Mouse (Mus musculus): ENCODE measurements at regions not wholly inside any gene's neighbourhood (a gene's known extent, or its start where the extent isn't known, plus 50 kb on each side); places are given as distances from the start of the nearest gene placed in this dataset.
"Not testable (repeated sequence)": the region's sequence is repeated elsewhere in the genome, so short reads cannot be mapped to it uniquely, and the experiment has no call there.

GRCm38 (mm10) chr2:162867516-162868029 lies 63.8 kb upstream of the Srsf6 start:
- no peak for DNase-seq (ENCODE audit: low spot score)

DNA sequence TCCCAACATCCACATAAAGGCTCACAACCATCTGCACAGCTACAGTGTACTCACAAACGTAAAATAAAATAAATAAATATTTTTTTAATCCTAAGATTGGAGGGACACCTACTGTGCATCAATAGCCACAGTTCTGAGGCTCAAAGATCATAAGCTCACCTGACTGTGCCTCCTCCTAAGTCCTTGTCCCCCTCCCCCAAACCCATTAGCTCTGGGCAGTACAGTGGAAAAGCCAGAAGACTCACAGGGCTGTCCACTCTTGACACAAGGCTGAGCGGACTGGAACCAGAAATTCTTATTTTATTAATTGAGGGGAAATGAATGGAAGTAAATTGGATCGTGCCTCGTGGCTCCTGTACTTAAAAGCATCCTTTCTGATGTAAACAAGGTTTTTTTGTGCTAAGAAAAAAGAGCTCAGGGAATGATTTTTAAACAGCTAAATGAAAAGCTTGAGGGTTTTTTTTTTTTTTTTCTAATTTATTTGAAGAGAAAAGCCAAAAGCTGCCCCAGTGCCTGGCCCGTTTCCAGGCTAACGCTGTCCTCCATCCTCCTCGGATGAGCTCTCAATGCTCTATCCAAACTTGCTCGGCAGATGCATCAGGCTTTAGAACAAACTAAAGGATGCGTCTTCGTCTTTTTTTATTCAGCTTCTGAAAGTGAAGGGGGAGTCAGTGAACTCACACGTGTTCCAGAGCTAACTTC lies 64.6 kb upstream of the Srsf6 start:
- DNase-seq (ENCODE audit: low spot score) = no peak

DNA sequence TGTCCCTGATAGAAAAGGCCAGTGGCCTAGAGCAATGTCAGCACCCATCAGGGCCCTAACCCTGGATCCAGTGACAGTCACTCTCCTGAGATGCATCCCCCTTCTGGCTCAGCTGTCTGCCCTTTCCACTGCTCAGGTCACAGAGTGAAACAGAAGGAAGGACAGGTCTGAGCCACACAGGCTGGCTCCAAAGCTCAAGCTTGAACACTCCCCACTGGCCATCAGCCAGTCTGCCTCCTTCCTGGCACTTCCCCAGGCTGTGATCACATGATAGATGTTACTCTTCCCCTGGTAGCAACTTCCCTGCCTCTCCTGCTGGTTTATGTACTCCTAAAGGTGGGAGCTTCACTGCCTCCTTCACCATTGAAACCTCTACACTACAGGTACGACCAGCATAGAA lies 66.8 kb upstream of the Srsf6 start:
- DNase-seq (ENCODE audit: low spot score) = peak; percentile 49

GRCm38 (mm10) chr2:162854606-162855005 lies 76.7 kb upstream of the Srsf6 start:
- no peak for DNase-seq (ENCODE audit: low spot score)

- DNase-seq (ENCODE audit: low spot score) = peak; percentile 18
Observed at GRCm38 (mm10) chr2:162853576-162853975, 77.8 kb upstream of the Srsf6 start.

DNA sequence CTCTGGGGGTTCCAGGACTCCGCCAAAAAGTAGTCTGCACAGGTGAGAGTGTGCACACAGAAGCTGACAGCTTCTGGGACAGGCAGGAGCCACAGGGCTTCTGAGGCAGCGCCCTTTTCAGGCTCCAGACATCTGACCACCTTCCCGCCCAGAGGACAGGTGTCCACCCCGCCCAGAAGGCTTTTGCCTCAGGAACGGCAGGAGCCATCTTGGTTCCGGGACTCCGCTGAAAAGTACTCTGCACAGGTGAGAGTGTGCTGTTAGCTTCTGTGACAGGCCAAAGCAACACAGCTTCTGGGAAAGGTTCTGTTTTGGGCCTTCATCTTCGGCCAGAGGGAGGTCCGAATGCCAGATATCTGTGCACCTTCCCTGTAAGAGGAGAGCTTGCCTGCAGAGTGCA lies 89.6 kb upstream of the Srsf6 start:
- not testable (repeated sequence) for DNase-seq (ENCODE audit: low spot score)

- no peak for DNase-seq (ENCODE audit: low spot score)
Observed at GRCm38 (mm10) chr2:162837776-162838175, 93.6 kb upstream of the Srsf6 start.

DNA sequence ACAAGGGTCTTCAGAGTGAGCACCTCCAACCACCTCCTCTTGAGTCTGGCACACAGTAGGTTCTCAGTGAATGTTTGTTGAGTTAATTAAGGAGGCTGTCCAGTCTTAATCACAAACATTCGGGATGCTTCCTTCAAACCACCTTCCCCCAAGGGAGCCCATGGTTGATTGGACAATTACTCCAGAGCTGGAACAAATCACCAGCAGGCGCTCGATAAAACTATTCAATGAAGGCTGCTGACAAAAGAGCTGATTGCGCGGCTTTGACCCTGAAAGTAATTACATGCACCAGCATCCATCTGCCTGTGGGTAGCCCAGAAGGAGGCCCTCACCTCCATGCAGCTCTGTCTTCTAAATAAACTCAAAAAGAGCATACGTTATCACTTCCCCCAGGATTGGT lies 97.6 kb upstream of the Srsf6 start:
- DNase-seq (ENCODE audit: low spot score) = no peak

GRCm38 (mm10) chr2:162818787-162819186 lies 112.5 kb upstream of the Srsf6 start:
- no peak for DNase-seq (ENCODE audit: low spot score)

DNA sequence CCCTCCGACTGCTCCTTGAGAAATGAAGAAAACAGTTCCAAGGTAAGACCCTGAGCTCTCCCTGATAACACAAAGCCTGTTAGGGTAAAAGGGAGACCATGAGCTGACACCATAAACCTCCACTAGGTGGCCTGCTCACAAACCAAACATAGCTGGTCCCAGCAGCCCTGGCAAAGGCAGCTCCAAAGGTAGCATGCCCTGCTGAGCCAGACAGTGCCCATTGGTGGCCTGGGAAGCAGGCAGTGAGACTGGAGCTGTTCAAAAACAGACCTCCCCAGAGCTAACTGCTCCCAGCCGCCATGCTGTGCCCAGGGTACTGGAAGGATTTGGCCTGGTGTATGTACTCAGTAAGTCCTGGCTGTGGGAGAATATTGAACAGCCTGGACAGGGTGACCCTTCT lies 117.1 kb upstream of the Srsf6 start:
- DNase-seq (ENCODE audit: low spot score) = peak; percentile 8

- no peak for DNase-seq (ENCODE audit: low spot score)
Observed at GRCm38 (mm10) chr2:162807747-162808146, 123.6 kb upstream of the Srsf6 start.

- DNase-seq (ENCODE audit: low spot score) = no peak
Observed at GRCm38 (mm10) chr2:162796528-162796927, 134.8 kb upstream of the Srsf6 start.

DNA sequence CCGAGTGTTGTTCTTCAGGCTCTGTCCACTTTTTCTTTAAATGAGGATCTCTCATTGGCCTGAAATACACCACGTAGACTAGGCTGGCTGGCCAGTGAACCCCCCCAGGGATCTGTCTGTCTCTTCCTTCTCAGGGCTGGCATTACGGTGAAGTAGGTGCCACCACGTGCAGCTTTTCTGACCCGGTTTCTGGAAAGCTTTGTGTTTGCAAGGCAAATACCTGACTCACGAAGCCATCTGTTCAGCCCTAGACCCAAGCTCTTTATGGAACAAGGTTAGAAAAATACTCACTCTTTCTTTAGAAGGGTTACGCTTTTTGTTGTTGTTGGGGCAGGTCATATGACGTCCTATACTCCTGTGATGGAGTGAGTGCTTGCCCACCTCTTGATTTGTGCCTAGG lies 133.3 kb upstream of the Ptprt start:
- no peak for DNase-seq (ENCODE audit: low spot score)

- DNase-seq (ENCODE audit: low spot score) = no peak
Observed at GRCm38 (mm10) chr2:162791374-162792098, 130.6 kb upstream of the Ptprt start.

- no peak for DNase-seq (ENCODE audit: low spot score)
Observed at GRCm38 (mm10) chr2:162784176-162784813, 123.3 kb upstream of the Ptprt start.

- DNase-seq (ENCODE audit: low spot score) = no peak
Observed at GRCm38 (mm10) chr2:162781599-162781998, 120.7 kb upstream of the Ptprt start.

DNA sequence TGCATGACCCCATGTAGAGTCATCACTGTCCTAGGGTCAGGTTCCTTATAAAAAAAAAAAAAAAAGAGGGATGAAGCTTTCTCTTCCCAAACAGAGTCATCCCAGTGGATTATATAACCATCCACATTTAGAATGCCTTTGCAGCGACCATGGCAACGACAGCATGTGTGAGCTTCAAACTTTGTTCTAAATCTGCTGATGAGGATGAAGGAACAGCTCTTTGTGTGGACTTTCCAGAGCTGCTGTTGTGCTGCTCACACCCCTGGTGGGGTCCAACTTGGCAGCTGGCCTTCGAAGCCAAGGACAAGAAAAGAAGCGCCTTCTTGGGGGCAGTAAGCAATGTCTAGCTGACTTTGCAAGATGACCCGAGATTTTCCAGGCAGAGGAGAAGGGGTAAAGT lies 115.6 kb upstream of the Ptprt start:
- no peak for DNase-seq (ENCODE audit: low spot score)

DNA sequence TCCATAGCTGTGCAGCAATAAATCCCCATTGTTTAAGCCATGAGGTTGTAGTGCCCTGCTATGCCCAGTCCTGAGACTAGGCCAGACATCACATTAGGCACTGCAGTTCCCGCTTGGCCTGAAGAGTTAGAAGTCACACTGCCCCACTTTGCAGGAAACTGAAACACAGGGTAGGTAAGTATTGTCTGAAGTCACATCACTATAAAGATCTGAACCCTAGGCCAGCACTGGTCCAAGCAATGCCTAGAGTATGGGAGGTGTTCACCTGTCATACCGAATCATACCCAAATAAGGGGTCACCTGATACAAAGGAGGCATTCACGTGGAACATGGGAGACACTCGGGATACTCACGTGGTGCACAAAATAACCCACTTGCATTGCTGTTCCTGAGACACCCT lies 111.6 kb upstream of the Ptprt start:
- DNase-seq (ENCODE audit: low spot score) = no peak

DNA sequence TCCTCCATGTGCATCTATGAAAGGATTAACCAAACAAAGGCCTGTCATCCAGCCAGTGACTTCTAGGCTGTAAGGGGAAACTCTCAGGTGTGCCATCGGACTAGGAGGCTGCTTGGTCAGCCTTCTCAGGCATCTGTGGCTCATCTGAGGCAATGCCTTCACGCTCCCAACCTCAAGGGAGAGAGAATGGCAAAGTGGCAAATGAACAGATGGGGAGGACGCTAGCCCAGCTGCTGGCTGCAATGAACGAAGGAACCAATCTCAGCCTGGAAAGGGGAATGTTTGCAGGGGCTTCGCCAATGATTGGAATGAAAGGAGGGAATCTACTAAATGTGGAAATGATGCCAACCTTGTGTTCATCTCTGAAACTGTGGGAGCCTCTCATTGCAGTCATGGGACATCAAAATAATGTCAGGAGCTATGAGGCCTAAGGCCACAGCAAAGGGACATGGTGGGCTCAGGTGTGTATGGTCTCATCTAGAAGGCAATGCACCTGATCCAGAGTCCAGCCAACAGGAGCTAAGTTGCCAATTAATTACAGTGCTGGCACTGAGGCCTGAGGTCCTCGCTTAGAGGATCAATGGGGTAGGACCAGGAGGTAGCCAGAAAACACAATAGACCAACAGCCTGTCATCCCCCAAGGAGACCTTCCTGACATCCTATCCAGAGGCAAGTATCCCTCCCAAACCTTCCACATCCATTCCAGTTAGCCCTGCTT lies 108.9 kb upstream of the Ptprt start:
- no peak for DNase-seq (ENCODE audit: low spot score)

DNA sequence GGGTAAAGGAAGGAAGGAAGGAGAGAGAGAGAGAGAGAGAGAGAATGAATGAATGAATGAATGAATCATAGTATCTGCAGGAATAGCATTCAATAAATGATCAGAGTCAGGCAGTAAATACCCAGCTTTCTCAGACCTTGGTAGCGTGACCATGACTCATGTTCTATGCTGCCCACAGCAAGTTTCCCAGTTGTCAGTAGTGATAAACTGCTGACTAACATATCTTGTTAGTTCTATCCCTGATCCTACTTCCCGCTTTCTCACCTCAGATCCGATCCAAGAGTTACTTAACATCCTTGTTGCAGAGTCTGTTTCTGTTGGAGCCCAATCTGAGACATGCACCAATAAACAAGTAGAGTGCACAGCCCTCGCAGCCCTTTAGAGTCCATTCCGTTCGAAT lies 103.1 kb upstream of the Ptprt start:
- no peak for DNase-seq (ENCODE audit: low spot score)

DNA sequence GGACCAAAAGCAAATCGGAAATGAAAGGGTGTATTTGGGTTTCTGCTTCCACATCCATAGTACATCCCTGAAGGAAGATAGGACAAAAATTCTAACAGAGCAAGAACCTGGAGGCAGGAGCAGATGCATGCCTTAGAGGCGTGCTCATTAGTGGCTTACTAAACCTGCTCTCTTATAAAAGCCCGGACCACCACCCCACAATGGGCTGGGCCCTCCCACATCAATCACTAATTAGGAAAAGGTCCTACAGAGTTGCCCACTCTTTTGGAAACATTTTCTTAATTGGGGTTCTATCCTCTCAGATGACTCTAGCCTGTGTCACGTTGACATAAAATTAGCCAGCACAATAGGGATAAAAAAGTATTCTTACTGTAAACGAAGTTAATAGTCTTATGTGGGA lies 79.6 kb upstream of the Ptprt start:
- DNase-seq (ENCODE audit: low spot score) = no peak

DNA sequence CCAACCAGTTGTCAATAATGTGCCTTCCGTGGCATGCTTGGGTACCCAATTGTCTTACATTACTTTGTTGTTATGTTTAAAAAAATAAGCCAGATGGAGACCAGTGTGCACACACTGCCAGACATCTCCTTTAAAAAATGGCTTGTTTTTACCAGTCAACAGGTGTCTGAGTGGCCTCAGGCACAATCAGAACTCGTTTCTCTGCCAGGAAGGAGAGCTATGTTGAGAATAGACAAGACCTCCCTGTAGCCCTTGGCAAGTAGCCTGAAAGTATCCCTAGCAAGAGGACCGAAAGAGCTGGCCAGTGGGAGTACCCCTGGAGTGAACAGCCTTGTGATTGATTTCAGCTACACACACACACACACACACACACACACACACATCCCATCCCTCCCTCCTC lies 74.8 kb upstream of the Ptprt start:
- no peak for DNase-seq (ENCODE audit: low spot score)
